Mouse (Mus musculus): ENCODE measurements at regions not wholly inside any gene's neighbourhood (a gene's known extent, or its start where the extent isn't known, plus 50 kb on each side); places are given as distances from the start of the nearest gene placed in this dataset.

- TF ChIP-seq CTCF (conservative IDR thresholded peaks at IDR 0.05; ENCODE audit: insufficient read depth, insufficient read length, low read depth, low read length): no peak
- no peak for TF ChIP-seq POLR2A (IDR thresholded peaks at IDR 0.05; ENCODE audit: low read depth, low read length)
Measured at GRCm38 (mm10) chr8:10860810-10861209, 147.4 kb downstream of the Irs2 start.
